Mouse (Mus musculus) G1E (cell line): ENCODE results near the gene Slc25a51. TPM values are rescaled to one million over a fixed set of nuclear protein-coding genes. Genes with fewer than 3 reads are reported as not detected.
"Not testable (repeated sequence)": the region's sequence is repeated elsewhere in the genome, so short reads cannot be mapped to it uniquely, and the experiment has no call there.

Experiments used
- ATAC-seq: 2 replicates; pipeline ENCODE4 v1.8.0; 2016; ENCODE audit warnings: mild to moderate bottlenecking; ENCODE audit not compliant: insufficient number of reproducible peaks, poor library complexity, low FRiP score, severe bottlenecking; ENCODE audit errors: extremely low read depth
- DNase-seq: peaks from one replicate; pipeline ENCODE4 v3.0.0; 2012; ENCODE audit warnings: low spot score
- H3K27me3 ChIP-seq: 2 replicates; pipeline ENCODE4 v1.6.1; 2012; ENCODE audit warnings: mild to moderate bottlenecking, low read length, inconsistent platforms; ENCODE audit not compliant: insufficient read depth
- H3K36me3 ChIP-seq: replicated peaks from 2 replicates; pipeline ENCODE3; 2012; ENCODE audit warnings: mild to moderate bottlenecking, inconsistent platforms
- H3K4me1 ChIP-seq: 2 replicates; pipeline ENCODE4 v1.6.1; 2012; ENCODE audit warnings: low read depth, low read length, inconsistent platforms, mixed read lengths; ENCODE audit not compliant: insufficient read depth
- H3K4me3 ChIP-seq: 2 replicates; pipeline ENCODE4 v1.5.1; 2012; ENCODE audit warnings: low read depth, mild to moderate bottlenecking, inconsistent platforms, low read length, moderate library complexity, mixed read lengths
- H3K9me3 ChIP-seq: replicated peaks from 2 replicates; pipeline ENCODE4 v1.6.1; 2012; ENCODE audit warnings: inconsistent platforms
- CTCF ChIP-seq: IDR thresholded peaks from 2 replicates; pipeline ENCODE4 v1.5.1; 2012; ENCODE audit warnings: low read depth, low read length, inconsistent platforms, mixed read lengths
- GATA1 ChIP-seq: IDR thresholded peaks from 2 replicates; pipeline ENCODE4 v1.6.1; 2012; ENCODE audit warnings: borderline replicate concordance, low read length, inconsistent platforms, mixed read lengths
- GATA2 ChIP-seq: IDR thresholded peaks from 2 replicates; pipeline ENCODE4 v1.6.1; 2012; ENCODE audit warnings: low read depth, low read length, inconsistent platforms, borderline replicate concordance
- POLR2AphosphoS5 ChIP-seq: IDR thresholded peaks from 2 replicates; pipeline ENCODE4 v1.6.1; 2012; ENCODE audit warnings: low read depth, low read length, inconsistent platforms; ENCODE audit not compliant: insufficient replicate concordance
- TAL1 ChIP-seq: conservative IDR thresholded peaks from 2 replicates; pipeline ENCODE4 v1.6.1; 2012; ENCODE audit warnings: low read depth, low read length, inconsistent platforms, mixed read lengths
- polyA plus RNA-seq: library from polyadenylated mRNA; stranded (reverse); fragments of >175 nt; gene quantifications from 2 replicates; pipeline ENCODE4 v1.2.3, GENCODE M21; 2012
- total RNA-seq, 2 experiments: library from RNA; stranded (forward) in 1 of 2; stranded (reverse) in 1 of 2; fragments of 200-1000 nt in 1 of 2; fragments of >200 nt in 1 of 2; fragmentation: Nextera tagmentation in 1 of 2; gene quantifications; 2 replicates each; pipeline ENCODE4 v1.2.3; 2014 to 2017

Gene Slc25a51
- total and polyA plus RNA-seq, 3 experiments: 33.5 to 84.0 (median 46.4) TPM

DNA sequence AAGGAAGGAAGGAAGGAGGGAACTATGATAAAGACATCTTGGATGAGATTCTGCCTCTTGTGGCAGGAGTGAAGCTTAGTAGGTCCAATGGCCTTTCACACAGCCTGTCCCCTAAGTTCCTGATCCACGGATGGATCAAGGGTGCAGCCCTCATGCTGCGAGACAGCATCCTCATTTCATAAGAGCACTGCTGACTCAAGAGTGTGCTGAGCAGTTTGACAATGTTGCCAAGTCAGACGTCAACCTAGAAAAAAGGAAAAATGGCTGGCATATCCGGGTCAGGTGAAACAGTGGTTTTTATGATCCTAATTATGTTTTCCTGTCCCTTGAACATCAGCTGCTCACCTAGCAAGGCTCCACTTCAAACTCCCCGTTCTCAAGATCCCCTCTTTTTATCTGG is 14.9 kb downstream of the Slc25a51 start:
- Histone ChIP-seq H3K36me3 (peaks cover 36% of the 10 kb centered on the region), H3K27me3 (0 out of 2 replicates have a peak, but pooled peaks cover 2% of the 10 kb centered on the region), H3K9me3 (0 out of 2 replicates have a peak, but pooled peaks cover under 1% of the 10 kb centered on the region), H3K4me3 (no peak overlapping the region), H3K4me1 (peaks cover 50% of the 10 kb centered on the region)
- ATAC-seq (no peak), DNase-seq (no peak)
- TF ChIP-seq POLR2AphosphoS5 (no peak), GATA2 (no peak), GATA1 (no peak), CTCF (no peak), TAL1 (no peak)

DNA sequence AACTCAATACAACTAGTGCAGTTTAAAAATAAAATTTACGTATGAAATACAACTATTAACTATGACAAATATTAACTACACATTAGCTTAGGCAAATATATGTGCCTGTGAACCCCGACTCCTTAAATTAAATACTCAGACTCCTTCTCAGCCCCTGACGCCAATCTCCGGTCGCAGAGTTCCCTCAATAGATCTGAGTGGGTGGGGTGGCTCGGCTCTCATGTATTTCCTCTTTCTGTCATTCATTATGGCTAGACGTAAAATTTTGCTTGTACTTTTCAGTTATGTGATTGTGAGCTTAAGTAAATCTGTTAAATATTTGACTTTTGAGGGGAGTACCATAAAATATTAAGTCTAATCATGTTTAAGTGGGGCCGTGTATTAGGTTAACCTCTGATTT is 15.6 kb downstream of the Slc25a51 start:
- no peak for TF ChIP-seq GATA2
- DNase-seq (no peak), ATAC-seq (no peak)
- H3K9me3 ChIP-seq: no peaks in the 10 kb centered on the region
- H3K4me1 ChIP-seq: peaks cover 47% of the 10 kb centered on the region
- no peak overlapping the region for H3K4me3 ChIP-seq
- H3K36me3 ChIP-seq: peaks cover 29% of the 10 kb centered on the region
- 0 out of 2 replicates have a peak, but pooled peaks cover 2% of the 10 kb centered on the region for H3K27me3 ChIP-seq

DNA sequence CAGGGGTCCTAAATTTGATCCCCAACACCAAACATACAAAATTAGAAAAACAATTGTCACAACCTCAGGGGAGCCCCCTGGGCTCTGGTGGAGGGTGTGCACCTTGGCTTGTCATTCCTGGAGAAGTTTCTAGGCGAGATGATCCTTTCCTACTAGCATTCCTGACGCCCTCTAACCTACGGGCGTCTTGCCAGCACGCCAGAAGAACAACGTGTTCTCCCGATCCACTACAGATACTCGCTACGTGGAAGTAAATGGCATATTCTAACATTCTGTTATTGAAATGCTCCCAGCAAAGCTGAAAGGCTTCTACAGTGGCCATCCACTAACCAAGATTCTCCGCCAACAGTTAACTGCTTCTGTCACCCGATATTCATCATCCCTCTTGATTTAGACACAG is 16.0 kb downstream of the Slc25a51 start:
- DNase-seq (no peak), ATAC-seq (no peak)
- Histone ChIP-seq H3K4me3 (no peak overlapping the region), H3K36me3 (peaks cover 25% of the 10 kb centered on the region), H3K4me1 (peaks cover 42% of the 10 kb centered on the region), H3K27me3 (0 out of 2 replicates have a peak, but pooled peaks cover 2% of the 10 kb centered on the region), H3K9me3 (no peaks in the 10 kb centered on the region)
- no peak for TF ChIP-seq GATA1
- no peak for TF ChIP-seq CTCF
- TF ChIP-seq TAL1: no peak
- TF ChIP-seq POLR2AphosphoS5: no peak
- no peak for TF ChIP-seq GATA2

DNA sequence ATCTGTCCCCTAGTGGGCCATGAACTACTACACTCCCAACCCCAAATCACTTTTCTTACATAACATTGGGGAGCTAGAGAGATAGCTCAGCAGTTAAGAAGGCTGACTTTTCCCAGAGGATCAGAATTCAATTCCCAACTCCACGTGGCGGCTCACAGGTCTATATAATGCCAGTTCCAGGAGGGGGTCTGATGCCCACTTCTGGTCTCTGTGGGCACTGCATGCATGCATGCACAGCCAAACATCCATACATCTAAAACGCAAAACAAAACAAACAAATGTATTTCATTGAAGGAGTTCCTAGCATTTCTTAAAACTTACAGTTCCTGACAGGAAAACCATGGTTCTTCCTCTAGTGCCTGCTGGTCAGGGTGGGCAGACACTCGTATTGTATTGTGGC is 16.5 kb downstream of the Slc25a51 start:
- H3K27me3 ChIP-seq: 0 out of 2 replicates have a peak, but pooled peaks cover 2% of the 10 kb centered on the region
- no peak for ATAC-seq
- peaks cover 42% of the 10 kb centered on the region for H3K4me1 ChIP-seq
- H3K4me3 ChIP-seq: no peak overlapping the region
- TF ChIP-seq GATA2 (no peak), POLR2AphosphoS5 (no peak), CTCF (no peak; the same call in 1 of the 2 replicates), GATA1 (no peak), TAL1 (no peak)
- H3K36me3 ChIP-seq: peaks cover 21% of the 10 kb centered on the region
- H3K9me3 ChIP-seq: no peaks in the 10 kb centered on the region
- DNase-seq: no peak

DNA sequence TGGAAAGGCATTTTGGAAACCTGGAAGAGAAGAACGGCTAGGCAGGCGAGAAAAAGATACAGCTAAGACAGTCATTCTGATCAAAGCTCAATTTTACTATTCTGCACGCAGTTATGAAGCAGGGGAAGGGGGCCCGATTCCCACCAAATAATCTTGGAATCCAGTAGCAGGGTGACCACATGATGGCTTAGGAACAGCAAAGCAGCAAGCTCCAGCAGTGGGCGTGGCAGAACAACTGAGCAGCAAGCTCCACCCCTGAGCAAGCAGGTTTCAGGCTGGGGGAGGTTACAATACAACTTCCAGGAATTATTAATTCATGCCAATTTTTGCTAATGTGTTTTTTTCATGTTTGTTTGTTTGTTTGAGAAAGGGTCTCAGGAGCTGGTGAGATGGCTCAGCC is 21.3 kb downstream of the Slc25a51 start:
- H3K36me3 ChIP-seq, ATAC-seq, H3K9me3 ChIP-seq, H3K4me1 ChIP-seq, DNase-seq, H3K27me3 ChIP-seq, H3K4me3 ChIP-seq: not testable (repeated sequence)

DNA sequence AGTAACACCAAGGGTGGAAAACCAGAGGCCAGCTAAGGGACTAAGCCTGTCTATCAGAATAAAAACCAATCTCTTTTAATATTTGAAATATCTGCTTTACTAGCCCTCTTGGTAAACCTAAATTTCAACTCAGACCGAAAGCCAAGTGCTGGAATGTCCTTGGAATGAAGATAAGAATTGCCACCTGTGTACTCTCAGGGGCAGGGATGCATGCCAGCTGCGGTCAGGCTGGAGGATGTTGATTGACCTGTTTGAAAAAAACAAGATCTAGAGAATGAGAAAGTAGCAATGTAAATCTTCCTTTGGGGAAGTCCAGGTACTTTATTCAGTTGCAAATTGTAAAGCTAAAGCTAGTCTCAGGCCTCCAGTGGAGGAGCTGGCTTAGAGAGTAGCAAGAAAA is 26.4 kb downstream of the Slc25a51 start:
- H3K4me3 ChIP-seq, H3K36me3 ChIP-seq, H3K27me3 ChIP-seq, DNase-seq, ATAC-seq, H3K9me3 ChIP-seq, H3K4me1 ChIP-seq: not testable (repeated sequence)

DNA sequence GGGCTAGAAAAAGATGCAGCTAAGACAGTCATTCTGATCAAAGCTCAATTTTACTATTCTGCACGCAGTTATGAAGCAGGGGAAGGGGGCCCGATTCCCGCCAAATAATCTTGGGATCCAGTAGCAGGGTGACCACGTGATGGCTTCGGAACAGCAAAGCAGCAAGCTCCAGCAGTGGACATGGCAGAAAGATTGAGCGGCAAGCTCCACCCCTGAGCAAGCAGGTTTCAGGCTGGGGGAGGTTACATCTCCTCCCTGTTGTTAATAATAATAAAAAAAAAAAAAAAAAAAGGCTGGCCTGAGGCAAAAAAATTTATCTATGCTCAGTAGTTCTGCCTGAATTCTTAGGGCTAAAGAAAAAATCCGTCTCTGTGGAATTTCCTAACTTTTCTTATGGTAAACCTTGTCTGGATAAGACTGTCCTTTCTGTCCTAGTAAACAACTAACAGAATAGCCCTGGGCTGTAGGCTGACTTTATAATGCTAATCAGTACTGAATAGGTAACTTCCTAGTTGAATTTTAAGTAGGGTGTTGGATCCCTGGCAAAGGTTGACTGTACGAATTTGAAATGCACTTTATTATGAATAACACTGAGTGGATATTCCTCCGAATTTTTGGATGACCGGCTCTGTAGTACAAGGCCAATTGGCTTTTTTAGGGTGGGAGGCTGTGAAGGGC is 27.5 kb downstream of the Slc25a51 start:
- not testable (repeated sequence) for ATAC-seq, H3K9me3 ChIP-seq, H3K4me3 ChIP-seq, H3K27me3 ChIP-seq, H3K4me1 ChIP-seq, DNase-seq
- H3K36me3 ChIP-seq: peaks cover 15% of the 10 kb centered on the region
